Mouse (Mus musculus) kidney, embryonic 14.5 days (tissue): ENCODE results near the gene Zfp638. TPM values are rescaled to one million over a fixed set of nuclear protein-coding genes. Genes with fewer than 3 reads are reported as not detected.

Experiments
- ATAC-seq: fragments of 200-750 bp; cut with Nextera tagmentation; 2 replicates; pipeline ENCODE4 v1.8.0; 2017; ENCODE audit warnings: moderate number of reproducible peaks, mild to moderate bottlenecking, moderate TSS enrichment, moderate library complexity; ENCODE audit not compliant: low FRiP score, low TSS enrichment
- H3K27ac ChIP-seq: fragments of 300-500 bp; sonication (generic); 2 replicates; pipeline ENCODE4 v1.5.1; 2014; ENCODE audit warnings: low read depth, mild to moderate bottlenecking, low read length, moderate library complexity, mixed read lengths
- H3K27me3 ChIP-seq: fragments of 300-500 bp; sonication (generic); 2 replicates; pipeline ENCODE4 v1.6.1; 2014; ENCODE audit warnings: mild to moderate bottlenecking, low read length; ENCODE audit not compliant: control insufficient read depth, insufficient read depth
- H3K36me3 ChIP-seq: fragments of 300-500 bp; sonication (generic); 2 replicates; pipeline ENCODE4 v1.6.1; 2014; ENCODE audit warnings: low read length, mixed read lengths; ENCODE audit not compliant: control insufficient read depth, insufficient read depth
- H3K4me1 ChIP-seq: fragments of 300-500 bp; sonication (generic); 2 replicates; pipeline ENCODE4 v1.6.1; 2014; ENCODE audit warnings: low read length, mixed read lengths; ENCODE audit not compliant: control insufficient read depth, insufficient read depth
- H3K4me2 ChIP-seq: fragments of 300-500 bp; sonication (generic); replicated peaks from 2 replicates; pipeline ENCODE4 v1.6.1; 2014; ENCODE audit warnings: low read depth, mild to moderate bottlenecking, low read length
- H3K4me3 ChIP-seq: fragments of 300-500 bp; sonication (generic); 2 replicates; pipeline ENCODE4 v1.5.1; 2014; ENCODE audit warnings: mild to moderate bottlenecking, low read length
- H3K9ac ChIP-seq: fragments of 300-500 bp; sonication (generic); 2 replicates; pipeline ENCODE4 v1.6.1; 2014; ENCODE audit warnings: low read depth, mild to moderate bottlenecking, low read length, moderate library complexity
- H3K9me3 ChIP-seq: fragments of 300-500 bp; sonication (generic); 2 replicates; pipeline ENCODE4 v1.6.1; 2016; ENCODE audit warnings: low read length; ENCODE audit not compliant: control insufficient read depth
- WGBS: fragments of 180-500 bp; shearing (Covaris S2); extraction: QIAGEN DNeasy Blood & Tissue Kit; methylation state at CpG from one replicate; pipeline ENCODE4 v1.1.7; 2014; 5-methylcytosine and 5-hydroxymethylcytosine counted together
- polyA plus RNA-seq: library from polyadenylated mRNA; unstranded; fragments of >200 nt; fragmentation: Nextera tagmentation; extraction: Ambion mirVana; gene quantifications from 2 replicates; pipeline ENCODE4 v1.2.1, GENCODE M21; 2014

Zfp638 gene
- polyA plus RNA-seq, 1 experiment from 2014 or later = 93.1 TPM

- ATAC-seq = no peak
- Histone ChIP-seq H3K4me1 (no peaks in the 10 kb centered on the region), H3K36me3 (peaks cover 41% of the 10 kb centered on the region; the same call in 1 of the 2 replicates), H3K4me3 (no peak overlapping the region), H3K27me3 (no peaks in the 10 kb centered on the region), H3K9ac (no peak overlapping the region), H3K4me2 (no peak overlapping the region), H3K27ac (no peak overlapping the region), H3K9me3 (no peaks in the 10 kb centered on the region)
- WGBS = 88% methylated on average over 2 of the region's 2 CpGs
Measured at GRCm38 (mm10) chr6:83939492-83939891, 72.6 kb downstream of the Zfp638 start.

DNA sequence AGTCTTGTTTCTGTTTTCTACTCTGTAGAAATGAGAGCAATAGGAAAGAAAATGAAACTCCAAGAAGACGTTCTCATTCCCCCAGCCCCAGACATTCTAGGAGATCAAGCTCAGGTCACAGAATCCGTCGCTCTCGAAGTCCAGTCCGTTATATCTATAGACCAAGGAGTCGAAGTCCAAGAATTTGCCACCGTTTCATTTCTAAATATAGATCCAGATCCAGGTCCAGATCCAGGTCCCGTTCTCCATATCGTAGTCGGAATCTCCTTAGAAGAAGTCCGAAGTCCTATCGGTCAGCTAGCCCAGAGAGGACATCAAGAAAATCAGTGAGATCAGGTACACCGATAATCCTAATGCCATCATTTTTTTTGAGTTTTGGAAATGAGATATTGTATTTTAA lies 75.9 kb downstream of the Zfp638 start:
- peaks cover 61% of the 10 kb centered on the region for H3K36me3 ChIP-seq
- H3K4me2 ChIP-seq = no peak overlapping the region
- no peaks in the 10 kb centered on the region for H3K4me1 ChIP-seq
- no peak overlapping the region for H3K9ac ChIP-seq
- H3K9me3 ChIP-seq = no peaks in the 10 kb centered on the region
- H3K27ac ChIP-seq = no peak overlapping the region
- ATAC-seq = no peak
- WGBS = 92% methylated on average over 13 of the region's 13 CpGs
- H3K27me3 ChIP-seq = no peaks in the 10 kb centered on the region
- H3K4me3 ChIP-seq = no peak overlapping the region

GRCm38 (mm10) chr6:83953603-83954002 lies 86.7 kb downstream of the Zfp638 start:
- no peaks in the 10 kb centered on the region for H3K9me3 ChIP-seq
- no peaks in the 10 kb centered on the region for H3K27me3 ChIP-seq
- H3K4me2 ChIP-seq = no peak overlapping the region
- peaks cover 38% of the 10 kb centered on the region for H3K36me3 ChIP-seq
- ATAC-seq = no peak
- no peaks in the 10 kb centered on the region for H3K4me1 ChIP-seq
- no peak overlapping the region for H3K27ac ChIP-seq
- H3K9ac ChIP-seq = no peak overlapping the region
- H3K4me3 ChIP-seq = no peak overlapping the region

DNA sequence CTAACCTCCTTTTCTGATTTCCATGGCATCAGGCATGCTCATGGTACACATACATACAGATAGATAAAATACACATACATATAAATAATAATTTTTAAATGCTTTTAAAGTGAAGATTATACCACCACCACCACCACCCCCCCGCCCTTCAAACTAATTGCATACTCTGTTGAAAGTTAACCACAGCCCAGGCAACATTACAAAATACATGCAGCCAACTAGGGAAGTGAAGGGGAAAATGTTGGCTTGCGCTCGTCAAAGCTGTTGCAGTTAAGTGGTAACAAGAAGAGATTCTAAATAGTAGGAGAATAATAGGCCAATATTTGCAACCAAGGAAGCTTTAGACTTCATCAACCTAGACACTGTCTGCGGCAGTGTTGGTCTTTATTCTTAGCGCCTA lies 120.7 kb downstream of the Zfp638 start:
- H3K27me3 ChIP-seq = no peaks in the 10 kb centered on the region
- no peak overlapping the region for H3K4me2 ChIP-seq
- ATAC-seq = no peak
- no peaks in the 10 kb centered on the region for H3K9me3 ChIP-seq
- WGBS = 96% methylated on average over 5 of the region's 5 CpGs
- H3K36me3 ChIP-seq = peaks cover 43% of the 10 kb centered on the region
- H3K4me1 ChIP-seq = no peaks in the 10 kb centered on the region
- H3K9ac ChIP-seq = no peak overlapping the region
- H3K27ac ChIP-seq = no peak overlapping the region
- no peak overlapping the region for H3K4me3 ChIP-seq

GRCm38 (mm10) chr6:84002716-84003115 lies 135.8 kb downstream of the Zfp638 start:
- WGBS = 77% methylated on average over 1 of the region's 1 CpGs
- ATAC-seq = no peak

GRCm38 (mm10) chr6:84004295-84004694 lies 137.4 kb downstream of the Zfp638 start:
- H3K4me1 ChIP-seq = peaks cover 7% of the 10 kb centered on the region; the same call in 1 of the 2 replicates
- no peak for ATAC-seq
- WGBS = 93% methylated on average over 4 of the region's 4 CpGs

More at GRCm38 (mm10) chr6:84002716-84003115, 135.8 kb downstream of the Zfp638 start:
- Histone ChIP-seq H3K27ac (no peak overlapping the region), H3K9ac (no peak overlapping the region), H3K4me1 (no peaks in the 10 kb centered on the region), H3K4me3 (no peak overlapping the region), H3K4me2 (no peak overlapping the region), H3K9me3 (no peaks in the 10 kb centered on the region), H3K27me3 (no peaks in the 10 kb centered on the region), H3K36me3 (peaks cover 3% of the 10 kb centered on the region; the same call in 1 of the 2 replicates)

GRCm38 (mm10) chr6:84008363-84009171 lies 141.7 kb downstream of the Zfp638 start, which contains the start of gene Dysf:
TSS of gene Dysf (plus strand) at chr6:84008590.
- Histone ChIP-seq H3K36me3 (no peaks in the 10 kb centered on the region), H3K4me2 (peak within 1 kb of the TSS; percentile 91), H3K9me3 (no peaks in the 10 kb centered on the region), H3K4me3 (peak within 1 kb of the TSS; percentile 39), H3K27me3 (no peaks in the 10 kb centered on the region), H3K27ac (0 out of 2 replicates have a peak within 1 kb of the TSS, but pooled peaks have one; percentile 47), H3K9ac (peak within 1 kb of the TSS; percentile 42; the same call in 1 of the 2 replicates), H3K4me1 (peaks cover 22% of the 10 kb centered on the region)
- 1% methylated on average over 41 of the region's 41 CpGs for WGBS
- peak; percentile 70 for ATAC-seq

More at GRCm38 (mm10) chr6:84004295-84004694, 137.4 kb downstream of the Zfp638 start:
- Histone ChIP-seq H3K36me3 (no peaks in the 10 kb centered on the region), H3K4me3 (no peak overlapping the region), H3K27ac (no peak overlapping the region), H3K9ac (no peak overlapping the region), H3K27me3 (no peaks in the 10 kb centered on the region), H3K4me2 (no peak overlapping the region), H3K9me3 (no peaks in the 10 kb centered on the region)

- Histone ChIP-seq H3K9ac (no peak overlapping the region), H3K36me3 (no peaks in the 10 kb centered on the region)
- whole genome bisulfite sequencing = 16% methylated on average over 8 of the region's 8 CpGs
Measured at GRCm38 (mm10) chr6:84009172-84009872, 142.4 kb downstream of the Zfp638 start.

More at GRCm38 (mm10) chr6:84009172-84009872, 142.4 kb downstream of the Zfp638 start:
- H3K4me2 ChIP-seq = peak overlapping the region; percentile 91
- H3K27ac ChIP-seq = peak overlapping the region; percentile 62; the same call in 1 of the 2 replicates
- no peaks in the 10 kb centered on the region for H3K27me3 ChIP-seq
- H3K9me3 ChIP-seq = no peaks in the 10 kb centered on the region
- peak overlapping the region; percentile 39 for H3K4me3 ChIP-seq
- peak; percentile 56; the same call in 1 of the 2 replicates for ATAC-seq
- H3K4me1 ChIP-seq = peaks cover 22% of the 10 kb centered on the region
